Mouse (Mus musculus) mouse embryonic stem cell (cell line): ENCODE results near the gene Fpr-rs4.
"Not testable (repeated sequence)": the region's sequence is repeated elsewhere in the genome, so short reads cannot be mapped to it uniquely, and the experiment has no call there.

Experiments
- in situ Hi-C, 2 experiments: fragments of 300-500 bp; cut with MboI; formaldehyde crosslinking; loops; 1 replicate in 1 of 2; 3 replicates in 1 of 2; pipeline ENCODE4 v1.14.3; 2019 to 2020; ENCODE audit warnings: low sequenced_read_pairs in 2 of 2, low pct_unique_long_range_greater_than_20kb in 1 of 2, mixed read lengths in 1 of 2; ENCODE audit not compliant: unreplicated experiment in 1 of 2

Gene Fpr-rs4

DNA sequence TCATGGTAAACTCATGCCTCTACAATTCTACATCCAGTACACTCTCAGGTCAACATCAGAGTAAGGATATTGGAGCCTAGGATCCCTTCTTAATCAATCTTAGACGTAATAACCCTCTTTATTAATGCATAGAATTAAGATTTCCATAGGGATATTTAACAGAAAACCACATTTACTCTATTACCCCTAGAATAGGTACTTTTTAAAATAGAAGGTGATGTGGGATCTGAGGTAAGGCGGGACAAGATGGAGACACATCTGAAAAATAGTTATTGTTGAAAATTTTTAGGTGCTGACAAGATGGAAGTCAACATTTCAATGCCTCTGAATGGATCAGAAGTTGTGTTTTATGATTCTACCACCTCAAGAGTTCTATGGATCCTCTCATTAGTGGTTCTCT is at the start of gene Fpr-rs4:
TSS of gene Fpr-rs4 (plus strand) at position 301 of the 400 bp plus-strand sequence.
- in situ Hi-C loops = no loop called here

GRCm38 (mm10) chr17:17973443-17973842 is 48.1 kb upstream of the Fpr-rs4 start:
- in situ Hi-C loops = no loop called here

DNA sequence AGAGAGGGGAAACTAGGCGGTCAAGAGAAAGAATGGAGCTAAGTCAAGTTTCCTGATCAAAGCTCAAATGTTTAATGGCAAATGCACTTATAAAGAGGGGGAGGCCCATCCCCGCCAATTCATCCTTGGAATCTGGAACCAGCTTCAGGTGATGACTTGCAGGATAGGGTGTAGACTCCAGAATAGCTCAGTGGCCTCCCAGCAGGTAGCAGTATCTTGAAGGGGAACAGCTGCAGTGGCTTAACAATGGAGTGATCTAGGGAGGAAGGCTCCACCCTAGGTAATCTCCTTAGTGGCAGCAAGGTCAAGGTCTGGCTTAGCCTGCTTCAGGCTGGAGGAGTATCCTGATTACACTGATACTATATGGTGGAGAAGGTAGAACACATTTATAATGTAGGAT is 40.3 kb upstream of the Fpr-rs4 start:
- in situ Hi-C loops = not testable (repeated sequence)

DNA sequence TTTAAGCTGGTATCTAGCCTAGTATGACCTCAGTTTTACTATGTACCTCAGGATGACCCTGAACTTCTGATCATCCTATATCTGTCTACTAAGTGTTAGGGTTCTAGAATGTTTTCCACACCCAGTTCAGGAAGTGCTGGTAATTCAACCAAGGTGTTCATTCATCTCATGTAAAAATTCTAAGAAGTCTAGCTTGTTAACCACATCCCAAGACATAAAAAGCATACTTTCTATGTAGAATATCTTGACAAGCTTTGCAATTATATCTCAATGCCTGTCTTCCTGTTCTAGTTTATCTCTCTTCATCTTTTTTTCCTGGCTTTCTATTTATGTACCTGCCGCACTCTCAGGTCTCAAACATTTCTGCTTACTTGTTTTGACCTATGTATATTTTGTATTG is 16.8 kb upstream of the Fpr-rs4 start:
- in situ Hi-C loops = no loop called here

GRCm38 (mm10) chr17:18049124-18049523 is 27.6 kb downstream of the Fpr-rs4 start, which contains the start of gene Vmn2r124:
Vmn2r124 (plus strand) TSS chr17:18049424.
- in situ Hi-C loops = no loop called here
